Mouse (Mus musculus): Measurements from ENCODE around the gene Cyfip1. TPM values are rescaled to one million over a fixed set of nuclear protein-coding genes. Genes with fewer than 3 reads are reported as not detected.

The Cyfip1 gene
- total RNA-seq (2014; rRNA removed; ENCODE audit: low replicate concordance) (36.3 and 39.7 TPM in 2 replicates), polyA plus RNA-seq (2015; fragmentation: Nextera tagmentation; extraction: Ambion mirVana) (29.4 and 31.8 TPM in 2 replicates)

DNA sequence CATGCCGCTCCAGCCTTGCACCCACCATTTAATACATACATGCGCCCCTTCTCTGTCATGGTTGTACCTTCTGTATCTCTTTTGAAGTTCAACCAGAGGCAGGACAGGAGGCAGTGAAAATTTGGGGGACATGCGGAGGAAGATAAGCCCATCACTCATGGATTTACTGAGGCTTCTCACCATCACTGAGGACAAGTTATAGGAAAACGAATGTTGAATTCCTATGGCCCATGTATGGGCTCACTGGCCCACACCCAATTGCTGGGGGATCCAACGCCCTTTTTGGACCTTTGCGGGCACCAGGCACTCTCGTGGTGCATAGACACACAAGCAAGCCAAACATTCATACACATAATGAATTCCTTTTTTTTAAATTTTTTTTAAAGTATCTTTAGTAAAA lies at the start of gene Cyfip1:
TSS of gene Cyfip1 (plus strand) at position 301 of the 400 bp plus-strand sequence.
- DNase-seq (ENCODE audit: low spot score) (no peak), ATAC-seq (ENCODE audit: insufficient read depth, low read depth) (no peak)
- H3K4me2 ChIP-seq (ENCODE audit: low read depth, low read length), result peak within 1 kb of the TSS; percentile 70
- peaks cover 16% of the 10 kb centered on the region for H3K4me1 ChIP-seq (ENCODE audit: control insufficient read depth, insufficient read depth)
- TF ChIP-seq CTCF (IDR thresholded peaks at IDR 0.05; ENCODE audit: low read depth) (no peak), EP300 (IDR thresholded peaks at IDR 0.05; ENCODE audit: low read depth) (no peak)
- H3K36me3 ChIP-seq (replicated peaks; ENCODE audit: control insufficient read depth, insufficient read depth, low read length), result no peaks in the 10 kb centered on the region
- peak within 1 kb of the TSS; percentile 96 for H3K9ac ChIP-seq (replicated peaks; ENCODE audit: low read depth, low read length)
- H3K27me3 ChIP-seq (ENCODE audit: control insufficient read depth, insufficient read depth, low read length), result no peaks in the 10 kb centered on the region
- H3K27ac ChIP-seq (ENCODE audit: low read depth), result peak within 1 kb of the TSS; percentile 99
- WGBS, result 47% methylated on average over 7 of the region's 7 CpGs
- no peaks in the 10 kb centered on the region for H3K9me3 ChIP-seq (replicated peaks; ENCODE audit: control insufficient read depth, low read length)
- peak within 1 kb of the TSS; percentile 99 for H3K4me3 ChIP-seq (ENCODE audit: low read depth, low read length)

- no peak overlapping the region for H3K27ac ChIP-seq (ENCODE audit: low read depth)
- H3K9me3 ChIP-seq (replicated peaks; ENCODE audit: control insufficient read depth, low read length), result no peaks in the 10 kb centered on the region
- H3K27me3 ChIP-seq (ENCODE audit: control insufficient read depth, insufficient read depth, low read length), result no peaks in the 10 kb centered on the region
- whole genome bisulfite sequencing, result 60% methylated on average over 3 of the region's 3 CpGs
- H3K4me1 ChIP-seq (ENCODE audit: control insufficient read depth, insufficient read depth), result peaks cover 9% of the 10 kb centered on the region; the same call in 1 of the 2 replicates
- ATAC-seq (ENCODE audit: insufficient read depth, low read depth) (no peak), DNase-seq (ENCODE audit: low spot score) (no peak)
- no peak for TF ChIP-seq CTCF (IDR thresholded peaks at IDR 0.05; ENCODE audit: low read depth)
- no peak for TF ChIP-seq EP300 (IDR thresholded peaks at IDR 0.05; ENCODE audit: low read depth)
- H3K36me3 ChIP-seq (replicated peaks; ENCODE audit: control insufficient read depth, insufficient read depth, low read length), result peaks cover 13% of the 10 kb centered on the region
- H3K4me2 ChIP-seq (ENCODE audit: low read depth, low read length), result no peak overlapping the region
- H3K9ac ChIP-seq (replicated peaks; ENCODE audit: low read depth, low read length), result no peak overlapping the region
- no peak overlapping the region for H3K4me3 ChIP-seq (ENCODE audit: low read depth, low read length)
Observed at GRCm38 (mm10) chr7:55792280-55792679, 49.3 kb upstream of the Cyfip1 start.

- Histone ChIP-seq H3K4me2 (ENCODE audit: low read depth, low read length) (peak overlapping the region; percentile 71), H3K27me3 (ENCODE audit: control insufficient read depth, insufficient read depth, low read length) (no peaks in the 10 kb centered on the region), H3K9ac (replicated peaks; ENCODE audit: low read depth, low read length) (no peak overlapping the region), H3K9me3 (replicated peaks; ENCODE audit: control insufficient read depth, low read length) (no peaks in the 10 kb centered on the region), H3K36me3 (replicated peaks; ENCODE audit: control insufficient read depth, insufficient read depth, low read length) (peaks cover 24% of the 10 kb centered on the region), H3K4me1 (ENCODE audit: control insufficient read depth, insufficient read depth) (peaks cover 9% of the 10 kb centered on the region; the same call in 1 of the 2 replicates), H3K27ac (ENCODE audit: low read depth) (no peak overlapping the region), H3K4me3 (ENCODE audit: low read depth, low read length) (peak overlapping the region; percentile 61)
- DNase-seq (ENCODE audit: low spot score) (no peak), ATAC-seq (ENCODE audit: insufficient read depth, low read depth) (no peak)
- no peak for TF ChIP-seq CTCF (IDR thresholded peaks at IDR 0.05; ENCODE audit: low read depth)
- TF ChIP-seq EP300 (IDR thresholded peaks at IDR 0.05; ENCODE audit: low read depth), result no peak
- WGBS, result 37% methylated on average over 13 of the region's 13 CpGs
Observed at GRCm38 (mm10) chr7:55793236-55793951, 48.2 kb upstream of the Cyfip1 start.

DNA sequence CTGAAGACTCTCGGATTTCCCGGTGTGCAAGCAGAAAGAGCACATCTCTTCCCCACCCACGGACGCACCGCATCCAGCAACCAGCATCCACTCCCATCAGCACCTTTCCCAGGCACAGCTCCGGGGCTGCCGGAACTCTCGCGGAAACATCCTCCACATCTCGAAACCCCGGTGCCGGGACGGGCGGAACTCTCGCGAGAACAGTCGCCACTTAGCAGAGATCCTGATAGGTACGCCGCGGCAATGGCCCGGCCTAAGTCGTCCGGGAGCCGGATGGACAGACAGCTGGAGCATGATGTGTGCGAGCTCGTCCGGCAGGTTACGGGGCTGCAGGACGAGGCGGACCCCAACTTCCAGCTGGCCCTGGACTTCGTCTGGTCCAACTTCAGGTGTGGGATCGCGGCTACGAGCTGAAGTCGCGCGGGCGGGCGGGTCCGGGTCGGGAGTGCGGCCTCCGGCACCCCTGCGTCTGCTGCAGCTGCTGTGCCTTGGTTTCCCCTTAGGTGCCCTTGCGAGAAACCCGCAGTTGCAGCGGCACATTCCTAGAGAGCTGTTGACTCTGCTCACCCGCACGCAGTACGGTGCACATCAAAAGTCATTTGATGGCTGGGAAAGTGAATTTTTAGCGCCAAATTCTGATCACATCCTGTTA lies 47.5 kb upstream of the Cyfip1 start, which contains the start of gene Tubgcp5:
TSS of gene Tubgcp5 (plus strand) at position 203 of the 652 bp plus-strand sequence.
- Histone ChIP-seq H3K9me3 (replicated peaks; ENCODE audit: control insufficient read depth, low read length) (no peaks in the 10 kb centered on the region), H3K4me3 (ENCODE audit: low read depth, low read length) (peak within 1 kb of the TSS; percentile 61), H3K27ac (ENCODE audit: low read depth) (peak within 1 kb of the TSS; percentile 43; the same call in 1 of the 2 replicates), H3K36me3 (replicated peaks; ENCODE audit: control insufficient read depth, insufficient read depth, low read length) (peaks cover 31% of the 10 kb centered on the region), H3K9ac (replicated peaks; ENCODE audit: low read depth, low read length) (peak within 1 kb of the TSS; percentile 76), H3K4me2 (ENCODE audit: low read depth, low read length) (peak within 1 kb of the TSS; percentile 71), H3K27me3 (ENCODE audit: control insufficient read depth, insufficient read depth, low read length) (no peaks in the 10 kb centered on the region), H3K4me1 (ENCODE audit: control insufficient read depth, insufficient read depth) (peaks cover 9% of the 10 kb centered on the region; the same call in 1 of the 2 replicates)
- ATAC-seq (ENCODE audit: insufficient read depth, low read depth) (peak; percentile 100), DNase-seq (ENCODE audit: low spot score) (peak; percentile 97)
- TF ChIP-seq CTCF (IDR thresholded peaks at IDR 0.05; ENCODE audit: low read depth), result no peak
- peak; percentile 89 for TF ChIP-seq EP300 (IDR thresholded peaks at IDR 0.05; ENCODE audit: low read depth)
- WGBS, result under 1% methylated on average over 51 of the region's 51 CpGs

- no peak overlapping the region for H3K9ac ChIP-seq (replicated peaks; ENCODE audit: low read depth, low read length)
- no peak overlapping the region for H3K4me3 ChIP-seq (ENCODE audit: low read depth, low read length)
- WGBS, result 86% methylated on average over 3 of the region's 3 CpGs
- H3K4me1 ChIP-seq (ENCODE audit: control insufficient read depth, insufficient read depth), result 0 out of 2 replicates have a peak, but pooled peaks cover 3% of the 10 kb centered on the region
- TF ChIP-seq CTCF (IDR thresholded peaks at IDR 0.05; ENCODE audit: low read depth) (no peak), EP300 (IDR thresholded peaks at IDR 0.05; ENCODE audit: low read depth) (no peak)
- H3K27me3 ChIP-seq (ENCODE audit: control insufficient read depth, insufficient read depth, low read length), result no peaks in the 10 kb centered on the region
- no peaks in the 10 kb centered on the region for H3K9me3 ChIP-seq (replicated peaks; ENCODE audit: control insufficient read depth, low read length)
- no peak for DNase-seq (ENCODE audit: low spot score)
- no peak overlapping the region for H3K4me2 ChIP-seq (ENCODE audit: low read depth, low read length)
- no peak for ATAC-seq (ENCODE audit: insufficient read depth, low read depth)
- H3K27ac ChIP-seq (ENCODE audit: low read depth), result no peak overlapping the region
- H3K36me3 ChIP-seq (replicated peaks; ENCODE audit: control insufficient read depth, insufficient read depth, low read length), result peaks cover 80% of the 10 kb centered on the region
Observed at GRCm38 (mm10) chr7:55799981-55800380, 41.6 kb upstream of the Cyfip1 start.

Data from heart, postnatal 0 days (tissue).